Mouse (Mus musculus): ENCODE data around the gene Atf4. TPM values are rescaled to one million over a fixed set of nuclear protein-coding genes. Genes with fewer than 3 reads are reported as not detected.

Gene Atf4
- total RNA-seq, 1 experiment from 2014 or later, result 194 TPM

GRCm38 (mm10) chr15:80286851-80287415 lies 31.9 kb downstream of the Atf4 start, which contains the start of gene Cacna1i:
Gene Cacna1i (plus strand): TSS chr15:80287238.
- DNase-seq, result no peak

GRCm38 (mm10) chr15:80288036-80288435 lies 33.1 kb downstream of the Atf4 start:
- DNase-seq, result peak; percentile 12

DNA sequence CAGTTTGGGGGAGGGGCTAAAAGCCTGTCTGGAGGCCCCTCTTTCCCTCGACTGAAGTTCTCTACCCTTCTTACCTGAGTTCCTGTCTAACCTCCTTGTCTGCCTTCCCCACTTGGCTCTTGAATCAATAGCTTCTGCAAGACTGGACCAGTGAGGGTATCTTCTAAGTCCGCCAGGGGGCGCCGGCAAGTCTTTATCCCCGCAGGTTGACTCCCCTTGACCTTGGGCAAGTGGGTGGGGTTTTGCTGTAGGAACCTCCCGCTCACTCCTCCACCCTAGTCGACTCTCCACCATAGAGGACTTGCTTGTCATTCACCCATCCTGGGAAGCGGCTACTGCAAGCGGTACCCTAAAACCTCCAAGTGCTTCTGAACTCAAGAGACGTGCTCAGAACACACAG lies 34.5 kb downstream of the Atf4 start:
- DNase-seq, result peak; percentile 74

DNA sequence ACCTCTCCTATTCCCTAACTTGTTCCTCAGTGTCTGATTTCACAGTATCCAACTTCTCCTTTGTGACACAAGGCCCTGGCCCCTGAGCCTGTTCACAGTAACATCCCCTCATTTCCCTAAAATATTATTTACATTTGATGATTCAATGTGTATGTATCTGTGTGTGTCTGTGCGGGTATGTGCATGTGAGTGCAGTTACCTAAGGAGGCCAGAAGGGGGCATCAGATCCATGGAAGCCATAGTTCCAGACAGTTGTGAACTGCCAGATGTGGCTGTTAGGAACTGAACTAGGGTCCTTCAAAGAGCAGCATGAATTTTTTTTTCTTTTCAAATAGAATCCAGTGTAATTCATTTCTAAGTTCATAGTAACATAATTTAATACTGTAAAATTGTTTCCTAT lies 42.2 kb downstream of the Atf4 start:
- DNase-seq, result no peak

DNA sequence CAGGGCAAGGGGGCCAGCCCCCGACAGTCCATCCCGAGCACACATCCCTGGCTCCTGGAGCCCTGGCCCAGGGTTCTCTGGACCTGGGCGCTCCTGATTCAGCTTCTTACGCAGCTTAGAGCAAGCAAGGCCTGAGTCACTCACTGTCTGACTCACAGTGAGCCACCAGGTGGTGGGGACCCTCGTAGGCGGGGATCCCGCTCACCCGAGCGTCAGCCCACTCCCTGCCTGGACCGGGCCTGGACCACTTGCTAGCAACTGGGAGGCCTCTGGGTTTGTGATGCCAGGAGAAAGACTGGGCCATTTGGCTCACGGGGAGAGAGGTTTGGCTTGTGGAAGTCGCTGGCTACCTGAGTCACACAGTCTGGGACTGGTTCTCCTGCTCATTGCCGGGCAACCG lies 48.8 kb downstream of the Atf4 start:
- no peak for DNase-seq

GRCm38 (mm10) chr15:80304188-80304587 lies 49.2 kb downstream of the Atf4 start:
- no peak for DNase-seq

DNA sequence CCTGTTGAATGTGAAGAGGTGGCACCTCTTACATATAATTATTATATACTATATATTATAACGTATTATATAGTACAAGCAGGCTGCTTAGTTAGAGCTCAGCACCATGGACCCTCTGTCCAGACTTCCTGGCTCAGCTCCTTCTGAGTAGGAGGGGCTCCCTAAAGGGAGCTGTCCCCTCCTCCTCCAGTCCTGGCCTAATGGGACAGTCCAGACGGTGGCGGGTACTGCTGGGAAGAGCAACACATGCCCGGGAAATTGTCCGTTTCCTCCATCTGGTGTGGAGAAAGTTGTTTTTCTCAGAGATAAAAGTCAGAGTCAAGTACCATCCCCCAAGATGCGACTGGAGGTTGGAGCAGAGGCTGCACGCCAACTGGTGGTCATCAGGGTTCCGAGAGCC lies 51.2 kb downstream of the Atf4 start:
- DNase-seq, result no peak

Other genes starting within 250 kb of the Atf4 start
- 48.1 and 48.6 TPM in 2 replicates for gene Pdgfb, start 240.2 kb upstream of the Atf4 start, total RNA-seq (2021)
- gene Syngr1, start 163.8 kb upstream of the Atf4 start, total RNA-seq (2021), result 22.2 and 27.6 TPM in 2 replicates
- 485 and 642 TPM in 2 replicates for gene Rpl3, start 163.3 kb upstream of the Atf4 start, total RNA-seq (2021)
- 20.5 and 26.7 TPM in 2 replicates for gene Tab1, start 122.1 kb upstream of the Atf4 start, total RNA-seq (2021)
- gene Mgat3, start 81.5 kb upstream of the Atf4 start, total RNA-seq (2021), result 5.9 and 7.4 TPM in 2 replicates
- gene Mief1, start 21.2 kb upstream of the Atf4 start, total RNA-seq (2021), result 40.2 and 50.5 TPM in 2 replicates
- 16.0 TPM in 1 of 2 replicates, not detected in the other for gene AC140267.1, start 19.3 kb upstream of the Atf4 start, total RNA-seq (2021)
- 36.2 and 37.9 TPM in 2 replicates for gene Rps19bp1, start 9.1 kb downstream of the Atf4 start, total RNA-seq (2021)
- 0.94 and 1.6 TPM in 2 replicates for gene Cacna1i, start 32.1 kb downstream of the Atf4 start, total RNA-seq (2021)